ENCODE assay signal across 8 mouse cellular contexts in the genomic region with DNA sequence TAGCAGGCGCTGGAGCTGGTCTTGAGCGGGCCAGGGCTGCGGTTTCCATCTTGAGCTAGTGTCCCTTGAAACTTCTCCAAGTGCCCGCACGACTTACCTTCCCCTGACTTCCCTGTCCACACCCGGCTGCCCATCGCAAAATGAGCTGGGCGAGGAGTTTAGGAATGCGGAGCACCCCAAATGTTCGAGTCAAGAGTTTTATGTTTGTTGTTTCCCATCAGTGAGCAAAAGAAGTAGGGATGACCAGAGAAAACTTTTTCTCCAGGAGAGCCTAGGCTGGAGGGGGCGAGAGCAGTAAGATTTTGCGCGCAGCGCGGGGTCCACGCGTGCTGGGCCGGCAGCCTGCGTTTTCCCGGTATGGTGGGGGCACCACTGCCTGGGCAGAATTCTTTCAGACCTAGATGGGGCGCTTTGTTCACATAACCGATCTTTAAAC. TPM values are rescaled to one million over a fixed set of nuclear protein-coding genes. Genes with fewer than 3 reads are reported as not detected.
A peak's percentile ranks its signal among the peaks of the same experiment; 100 is the strongest.
DNase-seq lines count a peak whose midpoint lies in the region; ATAC-seq and TF ChIP-seq lines count a peak whose summit lies in the region.

No protein-coding gene starts in this region.

- H3K9me3 ChIP-seq in erythroblast, embryonic 14.5 days (ENCODE audit: control insufficient read depth, low read length) = no peaks in the 10 kb centered on the region
- no peaks in the 10 kb centered on the region for H3K9me3 ChIP-seq in forebrain, postnatal 0 days (ENCODE audit: low read length)
- H3K9me3 ChIP-seq in hindbrain, embryonic 12.5 days (replicated peaks) = no peaks in the 10 kb centered on the region
- H3K9me3 ChIP-seq in limb, embryonic 15.5 days = no peaks in the 10 kb centered on the region
- no peaks in the 10 kb centered on the region for H3K9me3 ChIP-seq in midbrain, embryonic 15.5 days

- no peak for ATAC-seq in erythroblast, adult 5-6 weeks (replicated peaks; ENCODE audit: low FRiP score, poor library complexity, severe bottlenecking)
- no peak for ATAC-seq in forebrain, postnatal 0 days
- no peak for ATAC-seq in hindbrain, embryonic 12.5 days (ENCODE audit: low FRiP score)
- no peak for ATAC-seq in limb, embryonic 15.5 days (ENCODE audit: insufficient number of reproducible peaks, low FRiP score, low TSS enrichment, low read depth)
- ATAC-seq in midbrain, embryonic 15.5 days (replicated peaks) = no peak

- no peak overlapping the region; the same call in 1 of the 2 replicates for H3K9ac ChIP-seq in forebrain, postnatal 0 days
- peak overlapping the region; percentile 63 for H3K9ac ChIP-seq in hindbrain, embryonic 12.5 days
- peak overlapping the region; percentile 78 for H3K9ac ChIP-seq in limb, embryonic 15.5 days
- H3K9ac ChIP-seq in midbrain, embryonic 15.5 days = peak overlapping the region; percentile 13; the same call in 1 of the 2 replicates

- peak overlapping the region; percentile 89 for H3K27ac ChIP-seq in forebrain, postnatal 0 days (ENCODE audit: low read depth, low read length)
- H3K27ac ChIP-seq in hindbrain, embryonic 12.5 days = peak overlapping the region; percentile 96
- H3K27ac ChIP-seq in limb, embryonic 15.5 days = peak overlapping the region; percentile 99
- peak overlapping the region; percentile 88 for H3K27ac ChIP-seq in midbrain, embryonic 15.5 days

- H3K4me2 ChIP-seq in forebrain, postnatal 0 days (ENCODE audit: low read depth) = peak overlapping the region; percentile 98
- H3K4me2 ChIP-seq in hindbrain, embryonic 12.5 days (replicated peaks) = peak overlapping the region; percentile 93
- peak overlapping the region; percentile 79 for H3K4me2 ChIP-seq in limb, embryonic 15.5 days
- peak overlapping the region; percentile 97 for H3K4me2 ChIP-seq in midbrain, embryonic 15.5 days

- DNase-seq in forebrain, postnatal 0 days = no peak
- peak; percentile 58 to 59 for DNase-seq in thymus, postnatal 10 days (ENCODE audit: low spot score in 2 of 2)
- DNase-seq in layer of hippocampus, adult 18-20 months (ENCODE audit: low spot score in 2 of 2) = no peak

- H3K27me3 ChIP-seq in erythroblast, embryonic 14.5 days (ENCODE audit: control insufficient read depth) = no peaks in the 10 kb centered on the region
- peaks cover 17% of the 10 kb centered on the region for H3K27me3 ChIP-seq in forebrain, postnatal 0 days (ENCODE audit: insufficient read depth, low read length)
- H3K27me3 ChIP-seq in hindbrain, embryonic 12.5 days = peaks cover 8% of the 10 kb centered on the region
- H3K27me3 ChIP-seq in limb, embryonic 15.5 days = no peaks in the 10 kb centered on the region
- peaks cover 16% of the 10 kb centered on the region for H3K27me3 ChIP-seq in midbrain, embryonic 15.5 days (replicated peaks)

- H3K4me3 ChIP-seq in erythroblast, embryonic 14.5 days (replicated peaks) = peak overlapping the region; percentile 85
- peak overlapping the region; percentile 83 for H3K4me3 ChIP-seq in forebrain, postnatal 0 days (ENCODE audit: low read depth, low read length)
- H3K4me3 ChIP-seq in hindbrain, embryonic 12.5 days = peak overlapping the region; percentile 72
- H3K4me3 ChIP-seq in limb, embryonic 15.5 days = peak overlapping the region; percentile 71
- H3K4me3 ChIP-seq in midbrain, embryonic 15.5 days = peak overlapping the region; percentile 74

- no peak for TF ChIP-seq CTCF in forebrain, postnatal 0 days (IDR thresholded peaks at IDR 0.05; ENCODE audit: low read depth)

- peaks cover 23% of the 10 kb centered on the region for H3K36me3 ChIP-seq in erythroblast, embryonic 14.5 days (ENCODE audit: control insufficient read depth)
- no peaks in the 10 kb centered on the region for H3K36me3 ChIP-seq in forebrain, postnatal 0 days (ENCODE audit: insufficient read depth)
- peaks cover 9% of the 10 kb centered on the region; the same call in 1 of the 2 replicates for H3K36me3 ChIP-seq in hindbrain, embryonic 12.5 days
- H3K36me3 ChIP-seq in limb, embryonic 15.5 days = peaks cover 9% of the 10 kb centered on the region; the same call in 1 of the 2 replicates
- no peaks in the 10 kb centered on the region for H3K36me3 ChIP-seq in midbrain, embryonic 15.5 days (replicated peaks)

- under 1% methylated on average over 22 of the region's 22 CpGs for WGBS in forebrain, postnatal 0 days
- under 1% methylated on average over 22 of the region's 22 CpGs for whole genome bisulfite sequencing in hindbrain, embryonic 12.5 days
- 1% methylated on average over 22 of the region's 22 CpGs for WGBS in limb, embryonic 15.5 days
- under 1% methylated on average over 22 of the region's 22 CpGs for WGBS in midbrain, embryonic 15.5 days

- peaks cover 85% of the 10 kb centered on the region for H3K4me1 ChIP-seq in erythroblast, embryonic 14.5 days (ENCODE audit: control insufficient read depth)
- H3K4me1 ChIP-seq in forebrain, postnatal 0 days (ENCODE audit: insufficient read depth) = peaks cover 5% of the 10 kb centered on the region; the same call in 1 of the 2 replicates
- H3K4me1 ChIP-seq in hindbrain, embryonic 12.5 days = peaks cover 36% of the 10 kb centered on the region
- peaks cover 26% of the 10 kb centered on the region for H3K4me1 ChIP-seq in limb, embryonic 15.5 days
- peaks cover 43% of the 10 kb centered on the region for H3K4me1 ChIP-seq in midbrain, embryonic 15.5 days

RNA-seq across cellular contexts. Expression of gene Zfp36l1, which starts 0.8 kb away (rescaled TPM):
- 8.0 and 9.0 TPM in 2 replicates for polyA plus RNA-seq in erythroblast, embryonic 14.5 days (2012)
- 8.8 and 12.7 TPM in 2 replicates for total RNA-seq in erythroblast, adult 5-6 weeks (2015; ENCODE audit: low replicate concordance)
- total RNA-seq in erythroblast, adult 5-6 weeks (2017; ENCODE audit: low replicate concordance) = 4.0 and 4.3 TPM in 2 replicates
- total RNA-seq in forebrain, postnatal 0 days (2014; rRNA removed) = 15.3 and 24.1 TPM in 2 replicates
- polyA plus RNA-seq in forebrain, postnatal 0 days (2015; fragmentation: Nextera tagmentation; extraction: Ambion mirVana) = 37.0 and 43.8 TPM in 2 replicates
- 87.2 and 92.3 TPM in 2 replicates for polyA plus RNA-seq in hindbrain, embryonic 12.5 days (2016; fragmentation: Nextera tagmentation; extraction: Ambion mirVana)
- polyA plus RNA-seq in limb, embryonic 15.5 days (2015; fragmentation: Nextera tagmentation; extraction: Ambion mirVana) = 147 and 148 TPM in 2 replicates
- 37.1 and 41.4 TPM in 2 replicates for polyA plus RNA-seq in midbrain, embryonic 15.5 days (2015; fragmentation: Nextera tagmentation; extraction: Ambion mirVana)
- total RNA-seq in layer of hippocampus, adult 18-20 months (2021) = 10 to 100 TPM; 40.0 to 53.4 TPM

Comparison
In these comparisons a context has a peak if more than half of its experiments do, and no peak if none do; other contexts are left out.
1. DNase-seq: peak in thymus, postnatal 10 days (2 of 2); none in forebrain, postnatal 0 days (single experiment) and layer of hippocampus, adult 18-20 months (0 of 2).
2. Peak in every context shown above with its lines, with median percentiles within 50 percentile points of each other: H3K4me3 ChIP-seq, H3K27ac ChIP-seq and H3K4me2 ChIP-seq.